Mouse (Mus musculus): ENCODE data around the gene Csf3.
A peak's percentile ranks its signal among the peaks of the same experiment; 100 is the strongest.
"Not testable (repeated sequence)": the region's sequence is repeated elsewhere in the genome, so short reads cannot be mapped to it uniquely, and the experiment has no call there.

Csf3 gene

GRCm38 (mm10) chr11:98729119-98729588 lies 28.1 kb downstream of the Csf3 start, which contains the start of gene Med24:
Gene Med24, minus strand, starts transcription at chr11:98729435.
- DNase-seq (ENCODE audit: low spot score in 2 of 2): peak; percentile 64 to 77

- no peak for DNase-seq (ENCODE audit: low spot score in 2 of 2)
Measured at GRCm38 (mm10) chr11:98730727-98731126, 29.7 kb downstream of the Csf3 start.

- no peak for DNase-seq (ENCODE audit: low spot score in 2 of 2)
Measured at GRCm38 (mm10) chr11:98731134-98731533, 30.1 kb downstream of the Csf3 start.

GRCm38 (mm10) chr11:98734020-98734419 lies 33.0 kb downstream of the Csf3 start:
- DNase-seq (ENCODE audit: low spot score in 2 of 2): no peak

- DNase-seq (ENCODE audit: low spot score in 2 of 2): no peak
Measured at GRCm38 (mm10) chr11:98735111-98735510, 34.0 kb downstream of the Csf3 start.

GRCm38 (mm10) chr11:98736176-98736575 lies 35.1 kb downstream of the Csf3 start:
- DNase-seq (ENCODE audit: low spot score in 2 of 2): no peak

GRCm38 (mm10) chr11:98737220-98737619 lies 36.2 kb downstream of the Csf3 start:
- DNase-seq (ENCODE audit: low spot score in 2 of 2): not testable (repeated sequence)

GRCm38 (mm10) chr11:98738428-98738911 lies 37.4 kb downstream of the Csf3 start:
- DNase-seq (ENCODE audit: low spot score in 2 of 2): no peak

- no peak for DNase-seq (ENCODE audit: low spot score in 2 of 2)
Measured at GRCm38 (mm10) chr11:98738925-98739324, 37.9 kb downstream of the Csf3 start.

- DNase-seq (ENCODE audit: low spot score in 2 of 2): no peak
Measured at GRCm38 (mm10) chr11:98740026-98740392, 38.9 kb downstream of the Csf3 start.

GRCm38 (mm10) chr11:98740393-98741050 lies 39.5 kb downstream of the Csf3 start, which contains the start of gene Thra:
Gene Thra, plus strand, starts transcription at chr11:98740638.
- DNase-seq (ENCODE audit: low spot score in 2 of 2): no peak

- DNase-seq (ENCODE audit: low spot score in 2 of 2): no peak
Measured at GRCm38 (mm10) chr11:98741051-98741620, 40.1 kb downstream of the Csf3 start.

- DNase-seq (ENCODE audit: low spot score in 2 of 2): peak; percentile 51 to 68
Measured at GRCm38 (mm10) chr11:98741622-98742396, 40.7 kb downstream of the Csf3 start.

GRCm38 (mm10) chr11:98742397-98743291 lies 41.6 kb downstream of the Csf3 start:
- no peak for DNase-seq (ENCODE audit: low spot score in 2 of 2)

GRCm38 (mm10) chr11:98743655-98744345 lies 42.7 kb downstream of the Csf3 start:
- no peak for DNase-seq (ENCODE audit: low spot score in 2 of 2)

- no peak for DNase-seq (ENCODE audit: low spot score in 2 of 2)
Measured at GRCm38 (mm10) chr11:98744456-98745019, 43.5 kb downstream of the Csf3 start.

- no peak for DNase-seq (ENCODE audit: low spot score in 2 of 2)
Measured at GRCm38 (mm10) chr11:98745932-98746853, 45.1 kb downstream of the Csf3 start.

GRCm38 (mm10) chr11:98746855-98747693 lies 46.0 kb downstream of the Csf3 start:
- DNase-seq (ENCODE audit: low spot score in 2 of 2): no peak

All from spleen, postnatal 14 days (tissue).